Mouse (Mus musculus): Measurements from ENCODE around the gene Dnajb11. TPM values are rescaled to one million over a fixed set of nuclear protein-coding genes. Genes with fewer than 3 reads are reported as not detected.

Gene Dnajb11
- polyA plus RNA-seq, 1 experiment from 2014 or later = 90.2 TPM

DNA sequence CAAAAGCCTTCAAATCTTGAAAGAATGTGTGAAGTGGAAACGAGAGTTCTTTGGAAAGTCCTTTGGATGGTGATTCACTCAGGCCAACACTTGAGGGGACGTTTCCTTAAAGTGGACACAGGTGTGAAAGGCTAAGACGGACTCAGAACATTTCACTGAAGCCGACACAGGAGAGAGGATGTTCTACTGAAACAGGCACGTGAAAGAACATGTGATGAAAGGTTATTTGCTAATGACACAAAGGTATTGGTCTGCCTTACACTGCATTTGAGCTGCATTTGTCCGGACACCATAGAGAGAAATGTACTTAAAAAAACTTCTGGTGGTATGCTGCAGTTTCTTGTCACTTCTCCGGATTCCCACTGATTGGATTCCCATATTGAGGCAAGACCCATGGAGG, 21.1 kb downstream of the Dnajb11 start:
- ATAC-seq (ENCODE audit: low read depth) = no peak
- Histone ChIP-seq H3K27ac (ENCODE audit: low read depth, low read length) (no peak overlapping the region), H3K9me3 (ENCODE audit: control insufficient read depth, low read length) (no peaks in the 10 kb centered on the region), H3K9ac (replicated peaks; ENCODE audit: low read depth, low read length) (no peak overlapping the region), H3K4me3 (ENCODE audit: low read depth, low read length) (no peak overlapping the region), H3K4me1 (ENCODE audit: control insufficient read depth, insufficient read depth, low read length) (no peaks in the 10 kb centered on the region), H3K36me3 (ENCODE audit: control insufficient read depth, insufficient read depth, low read length) (no peaks in the 10 kb centered on the region), H3K4me2 (ENCODE audit: low read depth, low read length) (no peak overlapping the region), H3K27me3 (ENCODE audit: control insufficient read depth, insufficient read depth, low read length) (no peaks in the 10 kb centered on the region)
- 80% methylated on average over 7 of the region's 7 CpGs for WGBS

DNA sequence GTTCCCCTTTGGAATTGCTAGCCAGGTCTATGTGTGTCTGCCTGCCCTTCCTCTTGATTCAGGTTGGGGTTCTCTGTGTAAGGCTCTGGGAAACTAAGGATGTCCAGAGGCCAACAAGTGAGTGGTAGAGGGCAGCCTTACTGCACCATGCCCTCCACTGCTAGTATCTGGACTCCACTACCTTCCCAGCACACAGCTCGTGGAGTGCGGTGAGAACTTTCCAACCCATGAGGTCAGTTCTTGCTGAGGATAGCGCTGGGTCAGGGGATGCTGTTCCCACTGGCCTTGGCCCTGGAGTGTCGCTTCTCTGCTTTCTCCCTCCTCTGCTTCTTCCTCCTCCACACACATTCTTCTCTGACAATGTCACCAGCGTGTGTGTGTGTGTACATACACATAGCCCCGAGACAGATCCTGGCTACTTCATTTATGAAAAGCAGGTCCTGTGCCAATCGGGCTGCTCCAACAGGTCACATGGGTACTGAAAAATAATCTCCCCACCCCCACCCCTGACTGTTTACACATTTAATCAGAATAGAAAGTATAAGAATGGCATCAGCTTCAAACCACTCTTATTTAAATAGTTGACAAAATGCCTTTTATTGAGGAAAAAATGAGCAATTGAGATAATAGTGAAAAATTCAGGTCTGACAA, 22.4 kb downstream of the Dnajb11 start:
- no peak for ATAC-seq (ENCODE audit: low read depth)

DNA sequence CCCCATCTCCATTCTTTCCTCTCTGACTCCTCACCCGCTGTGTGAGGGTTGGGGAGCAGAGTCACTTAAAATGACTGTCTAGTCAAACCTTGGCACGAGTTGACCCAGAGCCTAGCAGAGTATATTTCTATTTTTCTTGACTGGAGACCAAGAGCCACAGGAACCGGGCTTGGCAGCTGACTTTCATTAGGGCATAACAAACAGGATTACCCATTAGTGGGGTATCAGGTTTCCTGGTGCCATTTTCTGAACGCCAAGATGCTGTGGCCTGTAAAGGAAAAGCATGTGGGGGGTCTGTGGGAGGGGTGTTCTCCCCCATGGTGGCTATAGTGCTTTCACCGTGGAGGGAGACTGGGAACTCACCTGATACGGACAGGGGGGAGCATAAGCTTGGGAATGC, 23.3 kb downstream of the Dnajb11 start:
- Histone ChIP-seq H3K4me1 (ENCODE audit: control insufficient read depth, insufficient read depth, low read length) (no peaks in the 10 kb centered on the region), H3K27ac (ENCODE audit: low read depth, low read length) (no peak overlapping the region), H3K4me3 (ENCODE audit: low read depth, low read length) (no peak overlapping the region), H3K36me3 (ENCODE audit: control insufficient read depth, insufficient read depth, low read length) (no peaks in the 10 kb centered on the region), H3K9me3 (ENCODE audit: control insufficient read depth, low read length) (no peaks in the 10 kb centered on the region), H3K4me2 (ENCODE audit: low read depth, low read length) (no peak overlapping the region), H3K27me3 (ENCODE audit: control insufficient read depth, insufficient read depth, low read length) (no peaks in the 10 kb centered on the region), H3K9ac (replicated peaks; ENCODE audit: low read depth, low read length) (no peak overlapping the region)
- no peak for ATAC-seq (ENCODE audit: low read depth)
- WGBS = 29% methylated on average over 6 of the region's 6 CpGs

More for the DNA sequence above, 22.4 kb downstream of the Dnajb11 start:
- H3K36me3 ChIP-seq (ENCODE audit: control insufficient read depth, insufficient read depth, low read length) = no peaks in the 10 kb centered on the region
- no peaks in the 10 kb centered on the region for H3K4me1 ChIP-seq (ENCODE audit: control insufficient read depth, insufficient read depth, low read length)
- H3K4me3 ChIP-seq (ENCODE audit: low read depth, low read length) = no peak overlapping the region
- H3K9me3 ChIP-seq (ENCODE audit: control insufficient read depth, low read length) = no peaks in the 10 kb centered on the region
- no peak overlapping the region for H3K9ac ChIP-seq (replicated peaks; ENCODE audit: low read depth, low read length)
- no peak overlapping the region for H3K27ac ChIP-seq (ENCODE audit: low read depth, low read length)
- WGBS = 77% methylated on average over 7 of the region's 7 CpGs
- no peaks in the 10 kb centered on the region for H3K27me3 ChIP-seq (ENCODE audit: control insufficient read depth, insufficient read depth, low read length)
- no peak overlapping the region for H3K4me2 ChIP-seq (ENCODE audit: low read depth, low read length)

DNA sequence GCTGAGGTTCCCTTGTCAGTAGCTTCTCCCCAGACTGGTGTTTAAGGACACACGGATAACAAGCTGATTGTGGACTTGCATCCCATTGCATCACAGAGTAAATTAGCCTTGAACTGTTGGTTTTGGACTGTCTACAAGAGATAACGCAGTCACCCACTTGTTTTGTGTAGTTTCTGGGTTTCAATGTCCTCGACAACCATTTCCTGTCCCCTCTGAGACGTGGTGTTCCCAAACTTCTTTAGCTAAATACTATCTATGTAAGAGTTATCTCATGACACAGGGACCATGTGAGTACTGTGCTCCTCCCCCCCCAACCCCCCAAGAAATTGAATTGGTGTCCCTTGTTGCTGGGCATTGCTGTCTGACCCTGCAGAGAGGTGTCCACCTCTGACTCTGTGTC, 23.8 kb downstream of the Dnajb11 start:
- Histone ChIP-seq H3K4me2 (ENCODE audit: low read depth, low read length) (no peak overlapping the region), H3K4me3 (ENCODE audit: low read depth, low read length) (no peak overlapping the region), H3K9ac (replicated peaks; ENCODE audit: low read depth, low read length) (no peak overlapping the region), H3K27ac (ENCODE audit: low read depth, low read length) (no peak overlapping the region), H3K36me3 (ENCODE audit: control insufficient read depth, insufficient read depth, low read length) (no peaks in the 10 kb centered on the region), H3K4me1 (ENCODE audit: control insufficient read depth, insufficient read depth, low read length) (no peaks in the 10 kb centered on the region), H3K27me3 (ENCODE audit: control insufficient read depth, insufficient read depth, low read length) (no peaks in the 10 kb centered on the region), H3K9me3 (ENCODE audit: control insufficient read depth, low read length) (no peaks in the 10 kb centered on the region)
- no peak for ATAC-seq (ENCODE audit: low read depth)
- 78% methylated on average over 4 of the region's 4 CpGs for WGBS

DNA sequence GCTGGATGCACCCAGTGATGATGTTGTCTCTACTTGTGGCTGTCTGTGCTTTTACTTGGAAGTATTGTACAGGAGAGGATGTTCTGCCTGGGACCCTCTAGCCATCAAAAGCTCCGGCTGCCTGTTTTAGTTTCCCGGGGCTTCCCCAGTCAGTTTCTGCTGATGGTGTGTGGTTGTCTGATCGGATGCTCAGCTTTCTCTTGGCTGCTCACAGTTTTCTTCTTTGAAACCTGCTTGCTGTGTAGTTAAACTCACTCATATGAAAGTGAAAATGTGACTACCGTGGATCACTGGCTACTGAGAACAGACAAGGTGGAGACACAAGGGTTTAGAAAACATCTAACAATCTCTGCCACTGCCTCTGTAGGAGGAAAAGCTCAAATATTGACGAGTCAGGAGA, 25.8 kb downstream of the Dnajb11 start:
- Histone ChIP-seq H3K9me3 (ENCODE audit: control insufficient read depth, low read length) (no peaks in the 10 kb centered on the region), H3K36me3 (ENCODE audit: control insufficient read depth, insufficient read depth, low read length) (no peaks in the 10 kb centered on the region), H3K27me3 (ENCODE audit: control insufficient read depth, insufficient read depth, low read length) (no peaks in the 10 kb centered on the region), H3K4me1 (ENCODE audit: control insufficient read depth, insufficient read depth, low read length) (no peaks in the 10 kb centered on the region), H3K27ac (ENCODE audit: low read depth, low read length) (no peak overlapping the region), H3K9ac (replicated peaks; ENCODE audit: low read depth, low read length) (no peak overlapping the region), H3K4me2 (ENCODE audit: low read depth, low read length) (no peak overlapping the region), H3K4me3 (ENCODE audit: low read depth, low read length) (no peak overlapping the region)
- WGBS = 83% methylated on average over 5 of the region's 5 CpGs
- ATAC-seq (ENCODE audit: low read depth) = no peak

DNA sequence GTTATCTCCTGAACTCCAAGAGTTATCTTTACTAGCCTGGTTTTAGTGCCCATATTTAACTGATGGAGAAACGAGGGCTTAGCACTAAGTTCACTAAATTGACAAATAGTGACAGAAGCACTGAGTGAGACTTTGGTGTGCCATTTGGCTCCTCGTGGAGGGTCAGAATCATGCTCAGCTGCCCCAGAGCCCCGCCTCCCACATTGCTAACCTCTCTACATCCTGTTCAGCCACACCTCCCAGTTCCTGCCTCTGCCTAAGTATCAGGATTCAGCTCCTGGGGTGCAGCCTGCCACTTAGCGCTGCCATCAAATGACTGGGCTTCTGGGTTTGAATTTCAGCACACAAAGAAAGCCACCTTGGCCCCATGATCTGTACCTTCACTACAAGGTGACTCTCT, 27.7 kb downstream of the Dnajb11 start:
- Histone ChIP-seq H3K36me3 (ENCODE audit: control insufficient read depth, insufficient read depth, low read length) (no peaks in the 10 kb centered on the region), H3K27ac (ENCODE audit: low read depth, low read length) (no peak overlapping the region), H3K27me3 (ENCODE audit: control insufficient read depth, insufficient read depth, low read length) (no peaks in the 10 kb centered on the region), H3K4me1 (ENCODE audit: control insufficient read depth, insufficient read depth, low read length) (no peaks in the 10 kb centered on the region), H3K9ac (replicated peaks; ENCODE audit: low read depth, low read length) (no peak overlapping the region), H3K4me3 (ENCODE audit: low read depth, low read length) (no peak overlapping the region), H3K9me3 (ENCODE audit: control insufficient read depth, low read length) (no peaks in the 10 kb centered on the region), H3K4me2 (ENCODE audit: low read depth, low read length) (no peak overlapping the region)
- no peak for ATAC-seq (ENCODE audit: low read depth)
- 42% methylated on average over 4 of the region's 4 CpGs for WGBS

DNA sequence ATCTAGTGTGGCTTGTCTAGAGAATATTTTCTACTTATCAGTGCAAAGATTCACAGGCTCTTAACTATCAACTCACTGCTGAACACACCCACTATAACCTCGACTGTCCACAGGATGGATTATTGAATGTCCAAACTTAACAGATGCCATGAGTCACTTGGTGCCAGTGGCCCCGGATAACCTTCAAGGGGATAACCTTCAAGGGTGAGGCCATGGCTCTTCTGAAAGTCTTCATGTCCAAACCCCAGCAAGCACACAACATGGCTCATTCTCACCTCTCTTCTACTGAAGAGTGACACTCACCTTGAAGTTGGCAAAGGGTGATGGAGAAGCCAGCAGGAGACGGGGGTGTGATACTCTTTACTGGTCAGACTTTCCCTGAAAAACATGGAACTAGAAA, 29.1 kb downstream of the Dnajb11 start:
- 83% methylated on average over 3 of the region's 3 CpGs for WGBS
- ATAC-seq (ENCODE audit: low read depth) = no peak
- no peaks in the 10 kb centered on the region for H3K4me1 ChIP-seq (ENCODE audit: control insufficient read depth, insufficient read depth, low read length)
- no peaks in the 10 kb centered on the region for H3K27me3 ChIP-seq (ENCODE audit: control insufficient read depth, insufficient read depth, low read length)
- no peak overlapping the region for H3K9ac ChIP-seq (replicated peaks; ENCODE audit: low read depth, low read length)
- no peak overlapping the region for H3K27ac ChIP-seq (ENCODE audit: low read depth, low read length)
- H3K4me3 ChIP-seq (ENCODE audit: low read depth, low read length) = no peak overlapping the region
- H3K9me3 ChIP-seq (ENCODE audit: control insufficient read depth, low read length) = no peaks in the 10 kb centered on the region
- H3K36me3 ChIP-seq (ENCODE audit: control insufficient read depth, insufficient read depth, low read length) = no peaks in the 10 kb centered on the region
- no peak overlapping the region for H3K4me2 ChIP-seq (ENCODE audit: low read depth, low read length)

DNA sequence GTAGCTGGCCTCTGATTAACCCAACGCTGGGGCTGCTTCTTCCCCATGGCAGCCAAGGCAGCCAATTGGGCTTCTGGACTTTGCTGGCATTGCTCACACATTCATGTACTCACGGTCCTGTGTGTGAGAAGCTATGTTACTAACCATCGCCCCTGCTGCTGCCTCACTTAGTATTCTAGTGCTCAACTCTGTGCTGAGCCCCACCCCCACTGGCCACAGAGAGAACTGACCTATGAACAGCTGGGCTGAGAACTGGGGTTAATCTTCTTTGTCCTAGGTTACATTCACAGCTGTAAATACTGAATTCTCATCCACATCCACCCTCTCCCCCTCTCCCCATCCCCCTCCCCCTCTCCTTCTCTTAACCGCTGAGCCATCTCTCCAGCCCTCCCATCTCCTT, 31.2 kb downstream of the Dnajb11 start:
- H3K9me3 ChIP-seq (ENCODE audit: control insufficient read depth, low read length) = no peaks in the 10 kb centered on the region
- no peak overlapping the region for H3K27ac ChIP-seq (ENCODE audit: low read depth, low read length)
- no peaks in the 10 kb centered on the region for H3K36me3 ChIP-seq (ENCODE audit: control insufficient read depth, insufficient read depth, low read length)
- H3K4me3 ChIP-seq (ENCODE audit: low read depth, low read length) = no peak overlapping the region
- no peak overlapping the region for H3K4me2 ChIP-seq (ENCODE audit: low read depth, low read length)
- no peaks in the 10 kb centered on the region for H3K4me1 ChIP-seq (ENCODE audit: control insufficient read depth, insufficient read depth, low read length)
- no peak for ATAC-seq (ENCODE audit: low read depth)
- 65% methylated on average over 4 of the region's 4 CpGs for WGBS
- no peak overlapping the region for H3K9ac ChIP-seq (replicated peaks; ENCODE audit: low read depth, low read length)
- H3K27me3 ChIP-seq (ENCODE audit: control insufficient read depth, insufficient read depth, low read length) = no peaks in the 10 kb centered on the region

DNA sequence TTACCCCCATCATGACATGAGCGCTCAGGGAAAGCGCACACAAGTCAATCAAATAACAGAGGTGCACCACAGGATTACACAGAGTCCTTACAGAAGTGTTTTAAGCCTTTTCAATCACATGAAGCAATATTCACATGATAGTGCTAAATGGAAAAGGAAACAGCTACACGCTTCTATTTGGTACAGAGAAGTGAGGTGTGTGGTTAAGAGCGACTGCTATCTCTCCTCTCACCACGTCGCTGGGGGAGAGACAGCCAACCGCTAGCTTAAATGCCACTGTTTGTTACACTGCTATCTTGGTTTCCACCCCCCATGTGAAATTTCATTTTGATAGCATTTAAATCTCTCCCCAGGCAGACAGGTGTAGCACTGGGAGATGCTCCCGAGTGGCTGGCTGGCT, 32.1 kb downstream of the Dnajb11 start:
- H3K4me1 ChIP-seq (ENCODE audit: control insufficient read depth, insufficient read depth, low read length) = no peaks in the 10 kb centered on the region
- no peaks in the 10 kb centered on the region for H3K9me3 ChIP-seq (ENCODE audit: control insufficient read depth, low read length)
- no peak overlapping the region for H3K4me2 ChIP-seq (ENCODE audit: low read depth, low read length)
- 95% methylated on average over 8 of the region's 8 CpGs for WGBS
- H3K27ac ChIP-seq (ENCODE audit: low read depth, low read length) = no peak overlapping the region
- no peak overlapping the region for H3K4me3 ChIP-seq (ENCODE audit: low read depth, low read length)
- no peak for ATAC-seq (ENCODE audit: low read depth)
- H3K27me3 ChIP-seq (ENCODE audit: control insufficient read depth, insufficient read depth, low read length) = no peaks in the 10 kb centered on the region
- no peaks in the 10 kb centered on the region for H3K36me3 ChIP-seq (ENCODE audit: control insufficient read depth, insufficient read depth, low read length)
- H3K9ac ChIP-seq (replicated peaks; ENCODE audit: low read depth, low read length) = no peak overlapping the region

All from neural tube, embryonic 14.5 days (tissue).